Mouse (Mus musculus) regulatory T cell (primary cell): ENCODE results near the gene Cyp4f39.

Experiments
- in situ Hi-C: fragments of 300-600 bp; cut with MboI, MseI; formaldehyde crosslinking; loops from one replicate; pipeline ENCODE4 v1.15.1; 2025; ENCODE audit warnings: high pct_unique_total_duplicates

Gene Cyp4f39

GRCm38 (mm10) chr17:32452482-32452881 lies at the start of gene Cyp4f39:
Gene Cyp4f39 (plus strand): TSS chr17:32452723.
- in situ Hi-C loops, result no loop called here

- in situ Hi-C loops, result loop anchor here (5.0 kb wide), 1 partner anchor 50 kb away; the partner anchor contains the start of gene Akap8l
Observed at GRCm38 (mm10) chr17:32402779-32403157, 49.8 kb upstream of the Cyp4f39 start.

GRCm38 (mm10) chr17:32403417-32403816 lies 49.1 kb upstream of the Cyp4f39 start, which contains the start of gene Rasal3:
Gene Rasal3 (minus strand): TSS chr17:32403583.
- in situ Hi-C loops, result loop anchor here (5.0 kb wide), 1 partner anchor 51 kb away; the partner anchor contains the start of gene Akap8l

- in situ Hi-C loops, result no loop called here
Observed at GRCm38 (mm10) chr17:32411898-32412297, 40.6 kb upstream of the Cyp4f39 start.

- in situ Hi-C loops, result no loop called here
Observed at GRCm38 (mm10) chr17:32415417-32416020, 37.0 kb upstream of the Cyp4f39 start.

- in situ Hi-C loops, result no loop called here
Observed at GRCm38 (mm10) chr17:32416771-32417170, 35.8 kb upstream of the Cyp4f39 start.

GRCm38 (mm10) chr17:32419989-32420388 lies 32.5 kb upstream of the Cyp4f39 start:
- in situ Hi-C loops, result no loop called here

GRCm38 (mm10) chr17:32420781-32421180 lies 31.7 kb upstream of the Cyp4f39 start:
- in situ Hi-C loops, result no loop called here

GRCm38 (mm10) chr17:32424034-32424433 lies 28.5 kb upstream of the Cyp4f39 start, which contains the start of gene Pglyrp2:
Gene Pglyrp2 (minus strand): TSS chr17:32424167.
- in situ Hi-C loops, result no loop called here

- in situ Hi-C loops, result loop anchor here (5.0 kb wide), 1 partner anchor 34 kb away; no protein-coding TSS in a partner anchor
Observed at GRCm38 (mm10) chr17:32426610-32427009, 25.9 kb upstream of the Cyp4f39 start.

- in situ Hi-C loops, result loop anchor here (5.0 kb wide), 1 partner anchor 90 kb away; no protein-coding TSS in a partner anchor
Observed at GRCm38 (mm10) chr17:32431972-32432371, 20.6 kb upstream of the Cyp4f39 start.

- in situ Hi-C loops, result loop anchor here (5.0 kb wide), 1 partner anchor 92 kb away; no protein-coding TSS in a partner anchor
Observed at GRCm38 (mm10) chr17:32434324-32434723, 18.2 kb upstream of the Cyp4f39 start.

- in situ Hi-C loops, result no loop called here
Observed at GRCm38 (mm10) chr17:32435151-32435550, 17.4 kb upstream of the Cyp4f39 start.

GRCm38 (mm10) chr17:32437106-32437505 lies 15.4 kb upstream of the Cyp4f39 start:
- in situ Hi-C loops, result no loop called here

- in situ Hi-C loops, result no loop called here
Observed at GRCm38 (mm10) chr17:32443245-32443644, 9.3 kb upstream of the Cyp4f39 start.

- in situ Hi-C loops, result no loop called here
Observed at GRCm38 (mm10) chr17:32445016-32445415, 7.5 kb upstream of the Cyp4f39 start.

- in situ Hi-C loops, result no loop called here
Observed at GRCm38 (mm10) chr17:32447195-32447594, 5.3 kb upstream of the Cyp4f39 start.

- in situ Hi-C loops, result no loop called here
Observed at GRCm38 (mm10) chr17:32449042-32449441, 3.5 kb upstream of the Cyp4f39 start.

GRCm38 (mm10) chr17:32450844-32451537 lies 1.5 kb upstream of the Cyp4f39 start:
- in situ Hi-C loops, result no loop called here

GRCm38 (mm10) chr17:32454188-32454587 lies 1.7 kb downstream of the Cyp4f39 start:
- in situ Hi-C loops, result no loop called here

- in situ Hi-C loops, result no loop called here
Observed at GRCm38 (mm10) chr17:32454997-32455396, 2.5 kb downstream of the Cyp4f39 start.

- in situ Hi-C loops, result no loop called here
Observed at GRCm38 (mm10) chr17:32468494-32468893, 16.0 kb downstream of the Cyp4f39 start.

- in situ Hi-C loops, result no loop called here
Observed at GRCm38 (mm10) chr17:32470795-32471194, 18.3 kb downstream of the Cyp4f39 start.
